ENCODE assay signal across 11 mouse cellular contexts in the genomic region with DNA sequence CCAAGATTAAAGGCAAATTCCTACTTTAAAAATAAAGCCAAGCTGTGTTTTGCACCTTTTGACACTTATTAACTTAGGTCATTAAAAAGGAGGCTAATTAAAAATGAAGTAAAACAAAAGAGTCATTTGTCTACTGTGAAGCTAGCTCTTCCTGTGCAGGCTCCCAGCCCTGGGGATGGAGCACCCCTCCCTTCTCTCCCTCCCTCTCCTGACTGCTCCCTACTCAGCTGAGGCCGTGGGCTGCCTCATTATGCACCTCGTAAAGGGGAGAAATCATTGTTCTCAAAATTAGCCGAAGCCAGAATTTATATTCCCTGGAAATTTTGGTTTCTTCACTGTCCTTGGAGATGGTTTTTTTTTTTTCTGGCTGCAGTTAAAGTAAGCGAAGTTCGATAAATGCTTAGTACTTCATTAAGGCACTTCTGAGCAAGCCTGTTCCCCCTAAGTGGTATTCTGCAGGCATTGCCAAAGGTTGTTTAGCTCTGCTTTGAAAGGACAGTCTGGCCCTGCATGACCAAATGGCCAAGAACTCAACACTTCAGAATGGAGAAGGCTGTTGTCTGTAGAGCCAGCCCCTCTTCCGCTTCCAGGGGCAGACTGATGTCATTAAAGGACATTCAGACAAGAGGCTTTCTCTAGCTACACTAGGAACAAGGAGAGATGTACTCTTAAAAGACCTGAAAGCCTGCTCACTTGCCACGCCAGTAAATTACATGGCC.
A peak's percentile ranks its signal among the peaks of the same experiment; 100 is the strongest.
DNase-seq lines count a peak whose midpoint lies in the region; ATAC-seq and TF ChIP-seq lines count a peak whose summit lies in the region.
"Had no signal": no experiment of that assay in that cellular context is flagged by ENCODE, and none has a peak within 500 bp of the region (broad histone marks: within the 10 kb centered on the region; RNA-seq: fewer than 3 reads in every experiment).

No protein-coding gene starts in this region.

- intact Hi-C loops in heart, postnatal 36 days (cut with DNase I): no loop called here

- no peaks in the 10 kb centered on the region for H3K9me3 ChIP-seq in heart, postnatal 0 days (replicated peaks; ENCODE audit: control insufficient read depth, low read length)
- H3K9me3 ChIP-seq in hindbrain, embryonic 15.5 days: no peaks in the 10 kb centered on the region

- no peak for TF ChIP-seq EP300 in heart, postnatal 0 days (IDR thresholded peaks at IDR 0.05; ENCODE audit: low read depth)

- no peak overlapping the region for H3K27ac ChIP-seq in heart, postnatal 0 days (ENCODE audit: low read depth)
- H3K27ac ChIP-seq in hindbrain, embryonic 15.5 days (replicated peaks): peak overlapping the region; percentile 17
- H3K27ac ChIP-seq: heart, adult 2 months had no signal

- no peak for TF ChIP-seq CTCF in heart, postnatal 0 days (IDR thresholded peaks at IDR 0.05; ENCODE audit: low read depth)

- no peak overlapping the region for H3K4me2 ChIP-seq in heart, postnatal 0 days (ENCODE audit: low read depth, low read length)
- no peak overlapping the region for H3K4me2 ChIP-seq in hindbrain, embryonic 15.5 days
- H3K4me2 ChIP-seq: liver, embryonic 11.5 days had no signal

- no peak overlapping the region for H3K9ac ChIP-seq in heart, postnatal 0 days (replicated peaks; ENCODE audit: low read depth, low read length)
- H3K9ac ChIP-seq in hindbrain, embryonic 15.5 days: no peak overlapping the region

- WGBS in heart, postnatal 0 days: 58% methylated on average over 7 of the region's 7 CpGs
- 42% methylated on average over 7 of the region's 7 CpGs for WGBS in hindbrain, embryonic 15.5 days

- no peaks in the 10 kb centered on the region; the same call in 1 of the 2 replicates for H3K4me1 ChIP-seq in heart, postnatal 0 days (ENCODE audit: control insufficient read depth, insufficient read depth)
- H3K4me1 ChIP-seq in hindbrain, embryonic 15.5 days (replicated peaks): peaks cover 35% of the 10 kb centered on the region

- DNase-seq in heart, postnatal 0 days (ENCODE audit: low spot score): no peak
- no peak for DNase-seq in heart, postnatal 36 days
- DNase-seq in right cerebral cortex, adult 18-20 months: peak; percentile 9
- no peak for DNase-seq in right cerebral cortex, postnatal 4 days
- no peak for DNase-seq in urinary bladder, adult 18-20 months (ENCODE audit: low spot score in 2 of 2)
- DNase-seq in Muller cell, postnatal 12 days (ENCODE audit: inconsistent ontology term): no peak
- DNase-seq: heart, adult 2 months; kidney, adult 8-10 months; lung, postnatal 14 days had no signal

- no peaks in the 10 kb centered on the region for H3K36me3 ChIP-seq in heart, postnatal 0 days (replicated peaks; ENCODE audit: control insufficient read depth, insufficient read depth, low read length)
- no peaks in the 10 kb centered on the region for H3K36me3 ChIP-seq in hindbrain, embryonic 15.5 days

- ATAC-seq in heart, postnatal 0 days (ENCODE audit: insufficient read depth, low read depth): peak; percentile 47; the same call in 1 of the 2 replicates
- ATAC-seq in hindbrain, embryonic 15.5 days (ENCODE audit: low FRiP score, low read depth): 0 out of 2 replicates have a peak, but pooled peaks have one; percentile 21

- no peaks in the 10 kb centered on the region for H3K27me3 ChIP-seq in heart, postnatal 0 days (ENCODE audit: control insufficient read depth, insufficient read depth, low read length)
- H3K27me3 ChIP-seq in hindbrain, embryonic 15.5 days: no peaks in the 10 kb centered on the region

- H3K4me3 ChIP-seq in heart, postnatal 0 days (ENCODE audit: low read depth, low read length): no peak overlapping the region
- no peak overlapping the region for H3K4me3 ChIP-seq in hindbrain, embryonic 15.5 days
- H3K4me3 ChIP-seq: heart, adult 2 months had no signal
